Mouse (Mus musculus): ENCODE data around the gene Cldnd1. TPM values are rescaled to one million over a fixed set of nuclear protein-coding genes. Genes with fewer than 3 reads are reported as not detected.

The Cldnd1 gene
- total RNA-seq, 2 experiments from 2014 or later = 80.2 to 87.5 TPM

DNA sequence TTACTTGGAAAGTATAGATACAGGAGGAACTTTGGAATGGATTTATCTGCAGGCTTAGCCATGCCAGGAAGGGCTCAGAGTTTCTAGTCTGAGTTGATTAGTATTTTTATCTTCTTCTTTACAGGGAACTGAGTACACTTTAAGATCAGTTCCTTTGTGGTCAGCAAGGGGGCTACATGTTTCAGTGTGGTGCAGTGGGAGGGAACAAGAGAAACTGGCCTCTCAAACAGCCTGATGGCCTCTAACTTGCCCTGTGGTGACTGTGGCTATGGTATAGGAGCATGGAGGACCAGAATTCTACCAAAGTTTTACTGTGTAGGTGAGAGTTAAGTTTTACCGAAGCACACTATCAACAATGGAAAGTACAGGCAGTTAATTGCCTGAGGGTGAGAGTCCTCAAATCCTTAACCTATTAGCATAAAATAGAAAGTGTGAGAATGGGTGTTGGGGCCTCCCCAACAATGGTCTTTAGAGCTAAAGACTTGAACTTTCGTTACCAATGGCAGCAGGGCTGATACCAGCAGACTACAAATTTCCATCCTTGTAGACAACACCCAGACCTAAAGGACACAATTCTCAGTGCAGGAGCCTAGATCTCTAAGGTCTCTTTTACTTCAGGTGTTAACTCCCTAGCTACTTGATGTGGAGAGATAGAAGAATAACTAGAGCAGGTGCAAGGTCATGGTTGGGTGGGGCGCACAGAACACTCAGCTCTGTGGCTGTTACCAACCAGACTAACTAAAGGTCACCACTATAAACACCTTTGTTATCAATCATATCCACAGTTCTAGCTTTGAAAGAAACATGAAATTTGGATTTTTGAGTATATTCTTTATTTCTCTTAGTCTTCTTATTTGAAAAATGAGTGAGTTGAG lies 18.9 kb upstream of the Cldnd1 start:
- DNase-seq = no peak

DNA sequence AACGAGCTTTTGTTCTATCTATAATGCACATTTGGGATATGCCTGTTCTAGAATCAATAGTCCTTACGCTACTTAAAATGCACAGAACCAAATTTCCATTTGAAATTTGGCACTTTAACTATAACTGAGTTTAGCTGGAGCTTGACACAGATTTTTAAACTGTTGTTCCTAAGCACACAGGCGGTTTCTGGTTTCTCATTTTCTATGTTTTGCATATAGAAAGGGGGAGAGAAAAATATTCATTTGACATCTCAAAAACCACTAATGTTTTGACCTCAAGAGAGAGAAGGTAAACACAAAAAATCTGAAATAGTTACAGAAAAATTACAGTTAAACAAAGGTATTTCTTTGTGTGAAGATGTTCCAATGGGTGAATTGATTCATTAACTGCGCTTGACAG lies 18.2 kb upstream of the Cldnd1 start:
- no peak for DNase-seq

DNA sequence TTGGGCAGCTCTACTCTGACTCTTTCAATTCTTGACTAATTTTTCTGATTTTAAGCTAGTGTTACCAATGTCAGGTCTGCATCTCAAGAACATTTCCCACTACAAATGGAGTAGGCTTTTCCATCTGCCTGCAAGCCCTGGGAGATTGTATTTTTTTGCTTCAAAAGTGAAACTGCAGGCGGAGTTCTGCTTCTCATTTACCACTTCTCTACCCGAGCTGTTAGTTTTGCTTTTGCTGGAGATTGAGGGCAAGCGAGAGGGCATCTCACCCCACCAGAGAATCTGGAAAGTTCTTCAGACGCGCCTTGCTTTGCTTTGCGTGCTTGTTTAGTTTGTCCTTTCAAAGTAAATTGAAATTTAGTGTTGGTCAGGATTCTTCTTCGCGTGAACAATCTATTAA lies 15.5 kb upstream of the Cldnd1 start:
- no peak for DNase-seq

DNA sequence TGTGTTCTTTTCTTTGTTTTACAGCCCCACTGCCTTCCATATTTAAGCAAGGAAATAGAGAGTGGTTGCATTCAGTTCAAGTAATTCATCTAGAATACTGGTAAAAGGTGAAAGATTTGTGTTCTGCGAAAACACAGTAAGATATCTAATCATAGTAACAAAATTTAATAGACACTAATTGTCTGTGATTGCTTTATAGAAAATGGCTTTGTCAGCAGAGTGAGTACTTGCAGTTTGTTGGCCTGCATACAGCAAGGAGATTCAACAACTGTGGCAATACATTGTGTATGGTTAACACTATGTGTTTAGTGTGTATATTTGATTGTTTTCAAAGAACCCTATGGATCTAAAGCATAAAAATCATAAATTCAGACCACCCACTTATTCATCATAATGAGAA lies 14.6 kb upstream of the Cldnd1 start:
- DNase-seq = no peak

DNA sequence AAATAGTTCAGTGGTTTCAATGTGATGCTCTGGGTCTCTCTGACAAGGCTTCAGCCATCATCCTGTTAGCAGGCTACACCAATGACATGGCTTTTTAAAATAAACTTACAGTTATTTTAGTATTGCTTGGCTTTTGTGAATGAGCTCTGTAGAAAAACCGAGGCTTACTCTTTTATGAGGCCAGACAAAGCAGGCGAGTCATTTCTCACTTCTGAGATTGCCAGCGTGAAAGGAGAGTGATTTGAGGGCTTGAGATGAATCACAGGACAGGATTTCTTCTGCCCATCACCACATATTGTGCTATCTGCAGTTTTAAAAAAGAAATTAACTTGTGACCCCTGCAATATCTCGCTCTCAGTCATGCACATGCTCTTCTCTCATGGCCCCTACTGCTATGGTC lies 12.7 kb upstream of the Cldnd1 start:
- DNase-seq = no peak

DNA sequence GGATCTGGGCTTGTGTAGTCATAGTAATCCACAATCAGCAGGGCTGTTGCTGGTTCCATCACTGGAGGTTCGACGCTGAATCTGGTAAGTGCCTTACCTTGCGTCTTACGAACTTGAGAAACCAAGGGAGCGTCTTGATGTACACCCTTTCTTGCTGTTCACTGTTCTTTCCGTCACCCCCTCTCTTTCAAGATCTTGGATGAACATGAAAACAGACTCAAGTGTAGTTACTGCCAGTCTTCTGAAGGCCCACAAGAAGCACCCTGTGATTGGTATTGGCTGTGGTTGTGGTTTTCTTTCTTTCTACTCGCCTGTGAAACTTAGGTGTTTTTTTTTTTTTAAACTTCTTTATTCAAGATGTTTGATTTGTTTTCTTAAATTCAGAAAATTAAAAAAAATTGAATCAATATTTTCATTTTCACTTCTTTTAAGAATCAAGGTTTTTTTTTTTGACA lies 9.0 kb upstream of the Cldnd1 start, which contains the start of gene Gpr15:
Gpr15 (minus strand) TSS at position 405 of the 455 bp plus-strand sequence.
- no peak for DNase-seq

DNA sequence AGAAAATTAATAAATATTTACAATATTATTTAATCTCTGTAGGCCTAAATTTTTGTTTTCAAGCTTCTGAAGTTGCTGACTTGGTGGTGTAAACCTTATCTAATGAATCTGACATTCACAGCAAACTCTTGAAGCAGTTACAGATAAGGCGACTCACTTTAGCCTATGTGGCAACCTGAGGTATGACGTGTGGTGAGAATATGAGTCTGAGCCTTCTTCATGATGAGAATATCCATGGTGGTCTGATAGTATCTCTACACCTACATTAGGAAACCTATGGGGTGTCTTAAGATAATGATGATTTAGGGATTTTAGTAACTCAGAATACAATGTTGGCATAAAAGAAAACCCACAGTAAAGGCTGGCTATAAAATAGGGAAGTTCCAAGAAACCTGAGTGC lies 5.4 kb upstream of the Cldnd1 start:
- DNase-seq = no peak

DNA sequence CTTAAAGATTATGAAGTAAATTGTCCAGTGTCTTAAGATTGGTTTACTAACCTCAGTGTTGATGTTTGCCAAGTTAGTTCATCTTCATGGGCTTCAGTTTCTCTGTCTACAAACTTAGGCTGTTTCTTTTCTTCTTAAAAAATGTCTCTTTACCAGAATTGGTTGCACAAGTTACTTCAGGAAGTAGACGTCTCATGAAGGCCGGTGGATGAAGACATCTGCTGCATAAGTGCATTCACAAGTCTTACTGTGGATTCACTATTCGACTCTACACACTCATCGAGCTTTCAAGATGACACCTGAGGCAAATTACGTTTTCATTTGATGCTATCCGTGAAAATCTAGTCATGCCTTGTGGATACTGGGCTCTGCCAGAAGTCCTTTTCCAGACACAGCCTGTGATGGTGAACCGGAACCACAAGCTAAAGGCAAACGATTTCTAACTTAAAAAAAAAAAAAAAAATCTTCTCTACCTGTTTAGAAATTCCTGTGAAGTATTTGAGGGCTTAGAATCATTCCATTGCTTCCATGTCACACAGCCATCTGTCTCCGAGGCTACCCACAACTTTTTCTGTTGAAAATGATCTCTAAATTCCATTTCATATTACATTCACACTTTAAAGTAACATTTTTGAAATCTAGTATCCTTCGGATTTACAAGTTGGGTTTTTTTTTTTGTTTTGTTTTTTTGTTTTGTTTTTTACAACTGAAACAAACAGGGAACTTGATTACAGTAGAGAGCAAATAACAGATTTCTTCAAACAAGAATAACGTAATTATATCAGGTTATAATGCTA lies 832 bp upstream of the Cldnd1 start:
- no peak for DNase-seq

DNA sequence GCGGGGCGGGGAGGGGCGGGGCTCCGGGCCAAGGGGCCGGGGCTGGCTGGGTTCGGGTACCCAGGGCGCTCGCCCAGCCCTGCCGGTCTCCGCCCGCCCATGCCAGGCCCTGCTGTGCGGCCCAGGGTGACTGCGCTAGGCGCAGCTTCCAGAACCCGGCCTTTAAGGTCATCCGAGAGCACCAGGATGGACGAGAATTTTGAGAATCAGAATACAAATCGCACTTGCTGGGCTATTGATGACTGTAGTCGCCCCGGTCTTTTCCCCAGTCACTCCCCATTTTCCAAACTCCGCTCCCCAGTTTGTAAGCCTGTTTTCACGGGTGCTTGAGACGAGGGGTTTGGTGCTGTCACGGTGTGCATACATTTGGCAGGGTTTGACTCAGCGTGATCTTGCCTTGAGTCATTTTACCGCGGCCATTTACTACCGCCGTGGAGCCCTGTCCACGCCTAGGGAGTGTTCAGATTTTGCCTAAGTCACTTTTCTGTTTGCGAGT lies 514 bp downstream of the Cldnd1 start:
- no peak for DNase-seq

DNA sequence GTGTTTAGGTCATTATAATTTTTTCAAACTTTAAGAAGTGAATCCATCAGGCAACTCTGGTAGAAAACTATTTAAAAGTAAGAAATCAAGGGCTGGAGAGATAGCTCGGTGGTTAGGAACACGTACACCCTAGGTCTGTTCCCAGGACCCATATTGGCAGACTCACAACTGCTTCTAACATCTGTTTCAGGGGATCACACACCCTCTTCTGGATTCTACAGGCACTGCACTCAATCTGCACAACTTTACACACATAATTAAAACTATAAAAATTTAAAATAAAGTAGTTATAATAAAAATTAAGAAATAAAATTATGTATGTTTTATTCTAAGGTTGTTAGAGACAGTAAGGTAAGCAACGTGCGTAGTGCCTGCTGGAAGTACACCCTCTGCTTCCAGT lies 10.5 kb downstream of the Cldnd1 start:
- DNase-seq = no peak

DNA sequence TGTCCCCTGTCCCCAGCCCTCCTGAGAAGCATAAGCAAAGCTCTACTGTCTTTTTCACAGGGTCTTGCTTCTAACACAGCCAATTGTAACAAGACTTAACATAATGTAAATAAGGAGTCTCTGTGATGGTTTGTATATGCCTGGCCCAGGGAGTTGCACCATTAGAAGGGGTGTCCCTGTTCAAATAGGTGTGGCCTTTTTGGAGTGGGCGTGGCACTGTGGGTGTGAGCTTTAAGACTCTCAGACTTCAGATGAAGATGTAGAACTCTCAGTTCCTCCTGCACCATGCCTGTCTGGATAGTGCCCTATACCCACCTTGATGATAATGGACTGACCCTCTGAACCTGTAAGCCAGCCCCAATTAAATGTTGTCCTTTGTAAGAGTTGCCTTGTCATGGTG lies 11.1 kb downstream of the Cldnd1 start:
- no peak for DNase-seq

DNA sequence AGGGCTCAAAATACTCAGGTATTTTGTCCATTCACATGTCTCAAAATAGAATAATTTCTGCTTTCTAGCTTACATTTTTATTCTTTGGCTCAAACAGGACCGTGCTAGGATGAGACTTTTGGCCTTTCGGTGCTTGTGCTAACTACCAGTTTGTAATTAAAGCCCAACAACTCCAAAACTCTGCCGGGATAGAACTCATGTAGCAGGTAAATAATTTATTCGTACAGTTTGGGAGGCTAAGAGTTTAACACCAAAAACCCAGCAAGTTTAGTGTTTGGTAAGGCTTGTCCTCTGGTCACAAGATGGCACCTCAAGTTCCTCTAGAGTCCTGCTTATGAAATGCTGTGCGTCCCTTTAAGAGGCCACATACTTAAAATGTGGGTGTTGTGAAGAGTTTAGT lies 13.0 kb downstream of the Cldnd1 start:
- no peak for DNase-seq

DNA sequence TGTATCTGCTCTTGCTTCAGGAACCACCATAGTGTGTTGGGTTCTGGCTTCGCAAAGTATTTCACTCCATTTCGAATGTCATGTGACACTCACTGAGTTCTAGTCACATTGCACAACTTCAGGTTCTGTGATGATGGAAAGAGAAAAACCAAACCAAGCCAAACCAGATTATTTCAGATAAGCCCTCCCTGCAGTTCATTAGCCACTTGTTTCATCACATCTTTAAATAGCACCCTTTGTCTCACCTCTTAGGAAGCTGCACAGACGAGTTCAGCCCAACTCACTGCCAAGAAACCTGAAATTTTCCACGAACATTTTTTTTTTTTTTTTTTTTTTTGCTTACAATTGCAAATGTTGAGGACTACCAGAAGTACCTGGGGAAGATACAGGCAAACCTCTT lies 19.0 kb downstream of the Cldnd1 start:
- DNase-seq = no peak

DNA sequence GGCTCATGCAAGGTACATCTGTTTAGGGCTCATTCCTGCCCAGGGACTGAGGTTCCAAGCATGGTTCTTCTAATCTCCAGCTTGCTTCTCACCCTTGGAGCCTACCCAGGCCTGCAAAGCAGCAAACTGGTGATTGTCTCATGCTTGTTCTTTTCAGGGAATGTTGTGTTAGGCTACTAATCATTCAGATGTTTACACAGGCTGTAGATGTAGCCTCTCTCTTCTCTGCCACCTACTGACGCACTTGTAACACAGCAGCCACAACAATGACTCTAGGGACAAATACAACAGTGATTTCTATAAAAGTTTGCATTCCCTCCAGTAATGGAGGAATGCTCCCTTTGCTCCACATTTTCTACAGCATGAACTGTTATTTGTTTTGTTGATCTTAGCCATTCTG lies 23.6 kb downstream of the Cldnd1 start:
- no peak for DNase-seq

DNA sequence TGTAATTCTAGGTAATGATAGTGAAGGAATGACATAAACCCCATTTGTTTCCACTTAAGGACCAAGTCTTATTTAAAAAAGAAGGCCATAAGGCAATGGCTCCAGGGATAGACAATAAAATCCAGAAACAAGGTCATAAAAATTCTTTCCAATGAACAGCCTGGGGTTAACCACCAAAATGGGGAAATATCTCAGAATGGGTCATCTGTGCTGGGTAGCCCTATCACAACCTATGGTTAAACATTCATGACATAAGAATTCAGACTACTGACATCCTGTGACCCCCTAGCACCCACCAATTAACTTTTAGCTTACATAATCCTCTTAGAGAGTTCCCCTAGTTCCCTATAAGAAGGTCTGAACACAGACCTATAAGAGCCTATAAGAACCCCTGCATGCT lies 28.5 kb downstream of the Cldnd1 start:
- DNase-seq = no peak

DNA sequence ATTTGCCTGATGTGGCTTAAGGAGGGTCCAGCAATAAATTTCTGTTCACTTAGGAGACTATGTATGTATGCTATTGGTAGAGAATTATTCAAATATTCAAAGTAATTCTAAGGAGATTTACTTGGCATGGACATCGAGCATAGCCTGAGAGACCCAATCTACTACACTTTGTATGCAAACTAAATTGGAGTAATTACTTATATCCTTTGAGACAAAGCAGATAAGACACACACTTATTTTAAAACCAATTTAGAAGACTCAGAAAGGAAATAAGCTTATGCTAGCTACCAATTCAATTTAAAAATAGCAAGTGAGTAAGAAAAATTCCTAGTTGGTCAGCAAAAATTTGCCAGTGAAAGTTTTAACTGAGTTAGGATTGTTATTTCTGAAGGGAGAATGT lies 35.4 kb downstream of the Cldnd1 start, which contains the start of gene Olfr172:
Olfr172 (minus strand) TSS at position 101 of the 400 bp plus-strand sequence.
- no peak for DNase-seq

Small RNA genes lying within 50 kb of the gene (microRNA-seq; reads per million reads assigned to microRNA genes)
- gene Gm27564 = 0 reads per million in 2 experiments

Other genes with a start within 250 kb of the Cldnd1 start
- 10 to 100 TPM; 14.3 to 18.2 TPM for gene St3gal6, start 203.7 kb upstream of the Cldnd1 start, total RNA-seq (2021)
- not detected for gene Gm813, start 110.9 kb upstream of the Cldnd1 start, total RNA-seq (2021)
- not detected for gene E330017A01Rik, start 89.2 kb upstream of the Cldnd1 start, total RNA-seq (2021)
- 10 to 100 TPM; 52.3 to 53.8 TPM for gene Cpox, start 57.6 kb upstream of the Cldnd1 start, total RNA-seq (2021)
- not detected for gene Gpr15, start 8.8 kb upstream of the Cldnd1 start, total RNA-seq (2021)
- not detected for gene Olfr172, start 35.3 kb downstream of the Cldnd1 start, total RNA-seq (2021)
- gene Olfr173, start 72.4 kb downstream of the Cldnd1 start, total RNA-seq (2021) = not detected
- gene Olfr175-ps1, start 98.9 kb downstream of the Cldnd1 start, total RNA-seq (2021) = not detected
- not detected for gene Olfr177, start 146.9 kb downstream of the Cldnd1 start, total RNA-seq (2021)
- gene Olfr178, start 164.2 kb downstream of the Cldnd1 start, total RNA-seq (2021) = not detected
- gene Olfr181, start 200.8 kb downstream of the Cldnd1 start, total RNA-seq (2021) = not detected
- gene Olfr180, start 201.5 kb downstream of the Cldnd1 start, total RNA-seq (2021) = not detected